Mouse (Mus musculus): ENCODE results near the gene Fbxw4.

GRCm38 (mm10) chr19:45621061-45621460, 39.1 kb downstream of the Fbxw4 start:
- TF ChIP-seq CTCF (IDR thresholded peaks at IDR 0.05; ENCODE audit: low read depth) = no peak
- no peak for TF ChIP-seq EP300 (IDR thresholded peaks at IDR 0.05; ENCODE audit: low read depth)
